Mouse (Mus musculus) thymus, adult 2 months (tissue): ENCODE measurements around the gene Mb21d2.

ENCODE experiments used
- CTCF ChIP-seq: fragments of 200-500 bp; IDR thresholded peaks from 2 replicates; pipeline ENCODE4 v1.5.1; 2012; ENCODE audit warnings: mild to moderate bottlenecking, control low read depth, low read length, moderate library complexity, borderline replicate concordance; ENCODE audit not compliant: control insufficient read depth, poor library complexity, insufficient read depth; ENCODE audit errors: extremely low read depth
- POLR2A ChIP-seq: fragments of 200-500 bp; IDR thresholded peaks from 2 replicates; pipeline ENCODE4 v1.6.1; 2012; ENCODE audit warnings: mild to moderate bottlenecking, low read length, control low read depth, moderate library complexity; ENCODE audit not compliant: control insufficient read depth, poor library complexity, insufficient read depth; ENCODE audit errors: extremely low read depth

- TF ChIP-seq CTCF (no peak), POLR2A (no peak)
Measured at GRCm38 (mm10) chr16:28881787-28882186, 47.7 kb downstream of the Mb21d2 start.
